Mouse (Mus musculus) adrenal gland, adult 8-10 months (tissue): ENCODE data around the gene 3110018I06Rik. TPM values are rescaled to one million over a fixed set of nuclear protein-coding genes. Genes with fewer than 3 reads are reported as not detected.

ENCODE experiments used
- DNase-seq: peaks from one replicate; pipeline ENCODE4 v3.0.0; 2022
- total RNA-seq, 4 experiments: library from RNA; stranded (reverse); gene quantifications; 2 replicates each; pipeline ENCODE4 v1.2.4; 2022

3110018I06Rik gene
- not detected for total RNA-seq

DNA sequence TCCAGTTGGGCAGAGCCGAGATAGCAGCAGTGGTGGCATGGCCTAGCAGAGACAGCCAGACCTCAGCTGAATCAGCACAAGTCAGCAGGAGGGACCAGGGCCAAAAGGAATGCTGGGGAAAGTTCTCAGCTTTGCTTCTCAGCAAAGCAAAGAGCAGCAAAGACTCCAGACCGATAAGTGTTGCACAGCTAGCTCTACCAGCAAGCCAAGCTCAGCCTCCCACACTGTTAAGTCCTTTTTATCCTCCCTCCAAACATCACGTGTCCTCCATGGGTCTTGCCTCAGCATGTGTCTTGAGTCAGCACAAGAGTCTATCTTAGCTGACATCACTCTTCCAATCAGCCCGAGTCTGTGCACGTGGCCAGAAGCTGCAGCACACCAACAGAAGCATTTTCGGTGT is at the start of gene 3110018I06Rik:
Gene 3110018I06Rik (plus strand): TSS at position 262 of the 400 bp plus-strand sequence.
- DNase-seq: no peak

DNA sequence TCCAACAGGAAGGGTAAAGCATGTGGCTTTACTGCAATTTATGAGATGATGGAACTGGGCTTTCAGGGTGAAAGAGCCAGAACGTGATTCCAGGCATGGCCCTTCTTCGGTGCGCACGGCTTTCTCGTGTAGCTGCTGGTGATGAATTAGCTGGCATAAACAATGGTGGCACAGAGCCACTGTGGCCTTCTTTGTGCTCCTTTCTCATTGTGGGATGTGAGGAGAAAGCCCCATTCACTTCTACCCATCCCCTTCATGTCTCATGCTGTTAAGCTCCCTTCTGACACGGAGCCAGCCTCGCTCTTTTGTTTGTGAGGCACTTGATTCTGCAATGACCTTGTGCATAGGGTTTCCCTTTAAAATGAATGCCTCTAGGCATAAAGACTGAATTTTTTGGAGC is 43.8 kb upstream of the 3110018I06Rik start:
- DNase-seq: no peak

DNA sequence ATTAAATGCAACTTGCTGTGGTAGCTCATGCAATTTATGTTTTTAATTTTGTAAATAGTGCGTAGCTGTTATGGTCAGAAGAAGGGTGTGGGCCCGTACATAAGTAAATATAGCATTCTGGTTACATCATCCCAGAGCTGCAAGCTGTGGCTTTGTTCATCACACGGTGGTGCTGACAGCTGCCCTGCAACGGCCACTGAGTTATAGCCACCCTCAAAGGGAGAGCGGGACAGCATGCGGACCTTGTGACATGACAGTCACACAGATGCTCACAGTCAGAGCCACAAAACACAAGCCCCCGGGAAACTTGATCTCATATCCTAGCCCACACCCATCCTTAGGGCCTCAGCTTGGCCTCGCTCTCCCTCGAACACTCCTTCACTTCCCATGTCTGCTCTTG is 30.6 kb upstream of the 3110018I06Rik start:
- DNase-seq: no peak

DNA sequence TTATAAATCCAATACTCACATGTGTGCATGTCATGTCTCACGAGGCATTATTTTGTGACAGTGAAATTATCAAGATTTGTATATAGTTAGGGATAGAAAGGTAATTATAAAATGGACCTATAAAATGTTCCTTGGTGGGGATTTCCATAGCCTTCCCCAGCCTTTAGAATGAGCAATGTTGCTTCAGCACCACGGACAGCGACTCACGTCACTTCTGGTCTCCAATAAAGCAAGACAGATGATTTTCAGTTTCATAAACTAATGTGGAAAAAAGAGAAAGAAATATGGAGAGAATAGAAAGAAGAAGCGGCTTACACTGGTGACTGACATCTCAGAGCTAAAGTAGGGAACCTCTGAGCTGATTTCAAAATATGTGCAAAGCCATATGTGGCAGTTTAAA is 23.7 kb upstream of the 3110018I06Rik start:
- peak; percentile 5 for DNase-seq

DNA sequence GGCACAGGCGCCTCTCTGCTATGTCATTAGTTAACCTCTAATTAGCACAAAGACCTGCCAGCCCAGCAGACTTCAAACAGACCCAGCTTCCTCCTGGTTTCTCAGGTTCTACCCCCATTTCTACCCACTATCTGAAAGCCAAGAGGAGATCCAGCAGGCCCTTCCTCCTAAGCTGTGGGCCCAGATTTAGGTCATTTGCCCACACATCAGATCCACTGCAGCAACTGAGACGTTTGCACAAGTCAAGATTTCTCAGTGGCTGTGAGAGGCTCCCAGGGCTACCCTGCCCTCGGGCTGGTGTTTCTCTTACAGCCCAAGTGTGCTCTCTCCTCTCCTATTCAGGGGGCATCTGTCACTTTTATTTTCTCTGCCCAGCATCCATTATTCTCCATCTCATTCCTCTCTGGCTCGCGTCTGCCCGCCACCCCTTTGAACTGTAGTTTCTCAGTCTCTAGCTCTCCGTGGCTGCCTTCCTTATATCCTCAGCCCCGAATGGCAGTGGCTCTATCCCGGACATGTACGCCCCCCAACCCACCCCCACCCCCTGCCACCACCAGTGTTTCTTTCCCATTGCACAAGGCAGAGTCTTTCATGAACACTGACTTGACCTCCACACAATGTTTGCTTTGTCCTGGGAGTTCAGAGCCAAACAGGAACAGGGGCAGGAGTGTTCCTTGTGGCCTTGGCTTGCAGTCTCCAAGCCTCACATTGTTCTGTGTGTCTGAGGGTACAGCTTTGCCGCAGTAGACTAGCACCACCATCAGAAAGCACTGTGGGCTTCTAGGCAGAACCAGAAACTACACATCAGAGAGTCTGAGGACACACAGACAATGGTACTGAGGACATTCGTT is 11.8 kb upstream of the 3110018I06Rik start:
- DNase-seq: no peak

DNA sequence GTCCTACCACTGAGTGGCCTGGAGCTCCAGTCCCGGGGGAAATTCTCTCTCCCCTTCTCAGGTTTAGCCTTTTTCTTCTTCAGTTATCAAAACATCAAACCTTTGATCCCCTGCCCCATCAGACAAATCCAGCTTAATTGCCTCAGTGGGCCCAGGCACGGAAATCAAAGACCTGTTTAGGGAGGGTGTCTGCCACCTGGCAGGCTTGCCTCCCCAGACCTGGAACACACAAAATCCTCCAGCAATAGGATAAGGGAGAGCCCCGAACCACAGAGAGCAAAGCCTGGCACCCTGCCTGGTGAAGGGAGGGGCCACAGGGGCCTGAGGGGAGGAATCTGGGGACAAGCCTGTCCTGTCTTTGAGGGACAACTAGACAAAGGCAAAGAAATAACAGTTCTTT is 9.1 kb upstream of the 3110018I06Rik start:
- DNase-seq: no peak

DNA sequence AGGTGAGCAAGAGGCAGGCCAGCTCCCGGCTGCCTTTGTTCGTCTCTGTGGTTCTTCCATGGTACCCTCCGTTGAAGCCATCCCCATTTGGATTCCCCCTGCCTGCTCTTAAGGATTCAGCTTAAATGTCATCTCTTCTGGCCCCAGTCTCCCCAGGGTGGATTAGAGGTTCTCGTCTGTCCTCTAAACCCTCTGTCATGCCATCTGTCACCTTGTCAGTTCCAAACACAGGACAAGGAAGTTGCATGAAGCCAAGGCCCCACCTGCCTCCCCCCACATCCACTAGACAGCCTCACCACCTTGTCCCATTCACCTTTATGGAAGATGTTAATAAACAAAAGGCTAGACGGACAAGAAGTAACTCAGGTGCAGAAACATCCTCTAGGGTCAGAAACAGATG is 5.4 kb upstream of the 3110018I06Rik start:
- DNase-seq: no peak

DNA sequence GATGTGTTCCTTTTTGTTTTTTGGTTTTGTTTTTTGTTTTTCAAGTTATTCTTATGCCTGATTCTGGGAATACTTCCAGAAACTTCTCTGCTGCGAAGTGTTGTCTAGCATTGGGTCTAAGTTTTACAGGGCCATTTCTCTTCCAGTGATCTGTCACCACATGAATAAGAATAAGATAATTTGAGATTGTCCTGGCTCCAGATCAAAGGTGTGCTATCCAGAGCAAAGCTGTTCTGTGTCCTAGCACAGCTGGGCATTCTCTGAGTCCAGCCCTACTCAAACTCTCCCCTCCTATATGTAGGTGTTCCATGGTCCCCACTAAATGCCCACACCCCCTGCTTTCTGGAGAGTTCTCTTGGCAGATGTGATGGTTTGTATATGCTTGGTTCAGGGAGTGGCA is 2.9 kb downstream of the 3110018I06Rik start:
- no peak for DNase-seq

DNA sequence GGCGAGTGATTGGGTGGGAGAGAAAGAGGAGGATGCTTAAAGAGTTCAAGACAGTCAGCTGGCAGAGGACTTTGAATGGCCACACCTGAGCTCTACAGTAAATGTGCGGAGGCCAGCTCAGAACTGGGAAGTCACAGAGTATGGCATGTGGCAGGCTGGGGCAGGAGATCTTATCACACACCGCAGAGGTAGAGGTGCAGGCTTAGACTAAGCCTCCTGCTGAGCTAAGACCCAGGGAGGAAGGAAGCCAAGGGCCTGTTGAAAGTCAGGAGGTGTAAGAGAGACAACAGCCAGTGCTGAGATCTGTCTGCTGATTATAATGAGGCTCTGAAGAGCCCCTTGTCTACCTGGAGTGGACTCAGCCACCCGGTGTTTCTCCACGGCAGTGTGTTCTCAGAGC is 8.5 kb downstream of the 3110018I06Rik start:
- no peak for DNase-seq

DNA sequence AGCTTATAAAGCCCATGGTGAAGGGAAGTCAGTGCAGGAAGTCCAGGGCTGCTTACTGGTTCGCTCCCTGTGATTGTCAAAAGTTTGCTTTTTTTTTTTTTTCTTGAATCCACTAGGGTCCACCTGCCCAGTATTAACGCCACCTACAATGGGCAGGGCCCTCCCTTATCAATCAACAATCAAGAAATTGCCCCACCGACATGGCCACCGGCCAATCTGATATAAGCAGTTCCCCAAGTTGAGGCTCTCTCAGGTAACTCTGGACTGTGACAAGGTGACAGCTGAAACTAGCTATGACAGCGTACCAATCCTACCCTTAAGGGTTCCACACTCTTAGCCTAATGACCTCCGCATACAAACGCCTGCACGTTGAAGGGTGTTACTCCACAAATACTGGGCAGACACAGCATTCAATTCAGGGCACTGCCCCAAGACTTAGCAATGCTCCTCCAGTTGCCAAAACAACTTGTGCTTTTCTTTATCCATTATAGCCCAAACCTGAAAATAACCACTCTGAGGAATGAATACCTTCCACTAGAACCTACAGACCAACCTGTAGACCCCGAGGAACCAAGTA is 21.3 kb downstream of the 3110018I06Rik start:
- no peak for DNase-seq

DNA sequence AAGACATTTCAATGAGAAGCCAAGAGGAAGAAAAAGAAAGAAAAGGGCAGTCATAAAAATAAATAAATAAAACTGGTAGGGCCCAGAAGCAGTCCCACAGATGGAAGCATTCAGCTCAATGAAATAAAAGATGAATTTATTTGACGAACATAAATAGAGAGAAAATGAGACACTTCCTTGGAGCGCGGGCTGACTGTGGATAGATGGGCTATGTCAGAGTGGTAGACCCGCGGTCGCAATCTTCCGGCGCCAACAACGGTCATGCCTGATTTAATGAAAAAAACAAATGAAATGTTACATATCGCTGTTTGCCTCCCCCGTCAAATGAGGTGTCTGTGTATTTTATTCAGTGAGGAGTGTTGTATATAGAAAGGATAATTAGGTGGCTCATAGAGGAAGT is 22.7 kb downstream of the 3110018I06Rik start:
- no peak for DNase-seq

DNA sequence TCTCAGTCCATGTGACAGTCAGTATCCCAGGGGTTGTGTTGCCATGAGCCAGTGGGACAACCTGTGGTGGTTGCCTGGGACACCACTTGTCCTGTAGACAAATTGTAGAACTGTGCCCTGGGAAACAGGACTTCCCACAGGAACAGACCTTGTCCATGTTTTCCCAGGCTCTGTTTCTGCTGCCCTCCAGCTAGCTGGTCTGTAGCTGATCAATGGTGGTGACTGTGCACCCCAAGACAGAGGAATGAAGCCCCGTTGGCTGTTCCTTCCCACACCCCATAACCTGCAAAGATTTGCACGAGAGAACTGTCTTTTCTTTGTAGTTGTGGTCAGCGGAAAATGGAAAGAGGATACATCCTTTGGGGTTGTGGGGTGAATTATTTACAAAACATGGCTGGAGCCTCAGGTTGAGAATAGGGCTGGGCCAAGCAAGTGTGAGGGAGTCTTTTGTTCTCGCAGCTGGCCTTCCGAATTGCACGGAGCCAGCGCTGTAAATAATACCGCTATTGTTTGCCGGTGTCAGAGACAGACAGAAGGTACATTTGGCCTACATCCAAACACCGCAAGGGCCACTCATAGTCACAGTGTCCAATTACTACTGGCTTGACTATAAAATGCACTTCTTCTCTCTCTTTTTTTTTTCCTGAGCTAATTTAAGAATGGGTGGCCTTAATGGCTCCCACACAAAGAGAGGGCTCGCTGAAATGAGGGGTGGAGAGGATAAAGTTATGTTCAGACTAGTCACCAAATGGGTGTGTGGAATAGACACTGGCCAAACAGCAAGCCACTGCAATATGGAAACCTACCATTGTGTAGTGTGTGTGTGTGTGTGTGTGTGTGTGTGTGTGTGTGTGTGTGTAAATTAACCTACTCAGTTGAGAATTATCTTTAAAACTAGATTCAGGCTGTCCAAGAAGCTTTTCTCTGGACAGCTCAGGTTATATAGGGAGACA is 28.1 kb downstream of the 3110018I06Rik start:
- no peak for DNase-seq

DNA sequence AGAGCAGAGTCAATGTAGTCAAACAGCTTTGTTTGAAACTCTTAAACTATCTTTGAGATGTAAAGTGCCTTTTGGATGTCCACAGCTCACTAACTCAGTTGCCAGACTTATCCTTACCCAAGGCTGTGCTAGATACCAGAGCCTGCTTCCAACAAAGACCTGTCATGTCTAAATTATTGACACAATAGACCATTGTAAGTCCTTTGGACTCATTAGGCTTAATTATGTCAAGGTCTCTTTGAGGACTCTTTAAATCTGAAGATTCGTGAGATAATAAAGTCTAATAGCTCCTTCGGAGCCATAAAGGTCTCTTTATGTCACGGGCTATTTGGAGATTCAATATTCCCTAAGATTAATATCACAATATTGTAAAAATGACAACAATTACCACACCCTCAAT is 32.5 kb downstream of the 3110018I06Rik start:
- DNase-seq: no peak

DNA sequence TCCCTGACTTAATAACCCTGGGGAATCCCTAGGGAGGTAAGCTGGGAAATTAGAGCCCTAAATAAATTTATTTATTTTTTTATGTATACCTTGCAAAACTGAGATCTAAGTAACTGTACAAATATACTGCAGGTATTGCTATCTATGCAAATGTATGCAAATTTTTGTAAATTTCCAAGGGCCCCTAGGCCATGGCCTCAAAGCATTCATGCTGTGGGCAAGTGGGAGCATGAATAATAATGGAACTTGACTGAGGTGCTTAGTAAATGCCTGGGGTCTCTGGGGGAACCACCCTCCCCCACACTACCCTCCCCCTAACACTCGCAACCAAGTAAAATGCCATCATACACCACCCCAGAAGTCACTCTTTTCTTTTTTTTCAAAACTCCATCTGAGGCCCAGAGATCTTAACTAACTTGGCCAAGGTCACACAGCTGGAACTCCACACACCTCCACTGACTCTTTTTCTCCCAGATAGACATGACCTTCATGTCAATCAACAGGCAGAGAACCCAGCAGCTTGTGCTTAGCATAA is 40.0 kb downstream of the 3110018I06Rik start:
- DNase-seq: no peak

DNA sequence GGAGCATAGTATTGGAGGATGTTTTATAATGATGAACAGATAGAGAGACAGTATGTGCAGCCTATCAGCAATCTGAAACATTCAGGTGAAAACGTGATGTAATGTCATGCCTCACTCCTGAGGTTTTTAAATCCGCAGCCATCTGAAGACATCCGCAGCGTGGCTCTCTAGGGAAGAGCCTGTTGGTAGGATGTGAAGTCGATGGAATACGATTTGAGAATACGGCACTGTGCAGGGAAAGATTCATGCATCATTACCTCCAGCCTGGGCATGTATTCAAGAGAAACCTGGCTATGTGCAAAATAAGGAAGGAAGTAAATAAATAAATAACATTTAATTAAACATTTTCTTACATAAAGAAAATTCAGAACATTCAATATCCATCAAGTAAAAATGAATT is 44.4 kb downstream of the 3110018I06Rik start:
- DNase-seq: no peak
